Mouse (Mus musculus): ENCODE measurements at regions not wholly inside any gene's neighbourhood (a gene's known extent, or its start where the extent isn't known, plus 50 kb on each side); places are given as distances from the start of the nearest gene placed in this dataset.

- peak; percentile 55 for DNase-seq (ENCODE audit: low read depth, low spot score)
These were observed 71.8 kb upstream of the Foxo1 start for GRCm38 (mm10) chr3:52196047-52196935.

GRCm38 (mm10) chr3:52196936-52197246 is 71.2 kb upstream of the Foxo1 start:
- no peak for DNase-seq (ENCODE audit: low read depth, low spot score)

DNA sequence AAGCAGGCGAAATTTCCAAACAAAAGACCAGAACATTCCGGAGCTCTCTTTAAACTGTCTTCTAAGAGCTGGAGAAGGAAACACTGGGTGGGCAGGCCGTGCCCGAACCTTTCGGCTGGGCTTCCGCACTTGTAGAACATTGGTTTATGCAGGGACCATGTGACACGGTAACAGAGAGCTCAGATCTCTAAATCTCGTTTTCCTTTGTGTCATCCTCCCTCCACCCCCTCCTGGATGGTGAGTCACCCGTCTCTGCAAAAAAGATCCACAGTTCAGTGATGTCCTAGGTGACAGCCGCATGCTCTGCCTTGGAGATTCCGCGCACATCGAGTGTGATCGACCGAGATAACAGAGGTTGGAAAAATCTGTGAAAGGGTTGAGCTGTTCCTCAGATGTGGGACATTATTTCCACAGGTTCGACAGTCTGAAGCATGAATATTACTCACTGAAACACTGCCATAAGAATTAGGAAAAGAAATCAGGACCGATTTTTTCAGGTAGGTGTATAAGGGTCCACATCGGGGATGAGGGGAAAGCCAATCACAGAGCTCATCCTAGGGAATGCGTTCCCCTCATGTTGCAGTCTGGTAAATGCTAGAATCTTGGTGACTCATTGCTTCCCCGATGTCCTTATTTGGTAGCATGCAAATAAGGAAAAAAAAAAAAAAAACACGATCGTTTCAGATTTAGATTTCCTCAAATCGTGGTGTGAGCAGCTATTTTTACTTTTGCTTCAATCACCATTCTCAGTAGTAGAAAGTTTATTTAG is 70.0 kb upstream of the Foxo1 start:
- DNase-seq (ENCODE audit: low read depth, low spot score) = peak; percentile 58

DNA sequence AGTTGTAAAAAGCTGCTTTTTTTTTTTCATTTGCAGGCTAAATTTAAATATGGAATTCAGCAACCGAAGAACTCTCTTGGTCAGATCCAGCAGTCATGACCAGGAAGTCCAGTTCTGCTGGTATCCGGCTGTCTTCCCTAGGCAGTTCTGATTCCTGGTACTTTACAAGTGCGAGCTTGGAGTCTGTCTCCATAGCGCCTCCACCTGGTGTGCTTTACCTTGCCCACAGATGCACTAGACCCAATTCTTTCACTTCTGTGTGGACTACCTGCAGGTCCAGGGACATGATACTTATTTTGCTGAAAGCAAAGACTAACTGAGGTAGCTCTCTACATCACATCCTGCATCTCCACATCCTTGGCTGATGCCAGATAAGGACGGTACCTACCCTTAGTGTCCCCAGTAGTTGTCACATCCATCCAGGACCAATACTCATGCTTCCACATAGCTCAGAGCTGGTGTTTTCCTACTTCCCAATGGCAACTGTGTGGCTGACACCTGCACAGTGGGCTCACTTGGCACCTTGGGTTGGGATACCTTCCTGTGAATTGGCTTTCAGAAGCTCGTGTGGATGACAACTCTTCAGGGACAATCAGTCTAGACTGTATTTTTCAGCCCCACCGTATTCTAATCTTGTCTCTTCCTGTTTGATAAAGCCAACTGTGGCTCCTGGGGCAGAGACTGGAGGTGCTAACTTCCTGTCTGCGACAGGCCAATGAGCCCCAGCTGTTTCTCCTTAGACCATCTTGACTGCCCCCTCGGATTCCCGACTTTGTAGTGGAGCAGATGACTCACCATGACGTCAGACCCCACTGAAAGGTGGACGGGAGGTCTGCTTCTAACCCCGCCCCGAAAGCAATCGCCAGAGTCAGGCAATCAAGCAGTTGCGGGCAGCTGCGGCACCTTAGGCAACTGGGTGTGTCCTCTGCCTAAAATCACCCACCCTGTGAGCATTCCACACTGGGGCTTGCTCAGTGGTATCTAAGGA is 69.1 kb upstream of the Foxo1 start:
- peak; percentile 36 for DNase-seq (ENCODE audit: low read depth, low spot score)

DNA sequence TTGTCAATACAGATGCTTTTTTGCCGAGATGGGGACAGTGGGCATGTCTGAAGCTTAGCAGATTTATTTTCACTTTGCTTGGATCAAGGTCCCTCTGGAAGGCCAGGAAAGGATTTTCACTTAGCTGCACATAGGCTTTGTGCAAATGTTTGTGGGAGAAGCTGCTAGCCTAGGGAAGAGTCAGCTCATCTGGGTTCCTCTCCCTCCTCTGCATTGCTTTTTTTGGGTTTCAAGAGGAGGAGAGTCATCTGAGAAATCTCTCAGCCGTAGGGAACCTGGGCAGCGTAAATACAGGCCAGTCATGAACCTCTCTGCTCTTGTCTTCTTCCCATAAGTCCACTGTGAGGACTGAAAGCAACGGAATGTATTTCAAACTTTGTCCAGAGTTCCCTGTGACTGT is 68.0 kb upstream of the Foxo1 start:
- no peak for DNase-seq (ENCODE audit: low read depth, low spot score)

GRCm38 (mm10) chr3:52210556-52211302 is 57.4 kb upstream of the Foxo1 start:
- no peak for DNase-seq (ENCODE audit: low read depth, low spot score)

DNA sequence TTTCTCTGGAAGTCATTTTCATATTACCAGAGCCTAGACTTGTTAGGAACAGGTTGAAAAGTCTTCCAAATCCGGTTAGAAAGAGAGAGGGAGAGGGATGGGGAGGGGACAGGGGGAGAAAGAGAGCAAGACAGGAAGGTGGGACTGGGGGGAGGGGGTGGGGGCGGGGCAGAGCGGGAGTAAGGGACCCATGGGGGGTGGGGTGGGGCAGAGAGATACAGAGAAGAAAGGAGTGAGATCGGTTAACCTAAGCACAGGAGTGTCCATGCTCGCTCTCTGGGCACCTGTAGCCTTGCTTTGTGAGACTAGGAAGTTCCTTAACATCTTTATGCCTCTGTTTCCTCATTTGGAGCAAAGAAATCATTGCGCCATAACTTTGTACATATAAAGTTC is 56.8 kb upstream of the Foxo1 start:
- DNase-seq (ENCODE audit: low read depth, low spot score) = no peak

DNA sequence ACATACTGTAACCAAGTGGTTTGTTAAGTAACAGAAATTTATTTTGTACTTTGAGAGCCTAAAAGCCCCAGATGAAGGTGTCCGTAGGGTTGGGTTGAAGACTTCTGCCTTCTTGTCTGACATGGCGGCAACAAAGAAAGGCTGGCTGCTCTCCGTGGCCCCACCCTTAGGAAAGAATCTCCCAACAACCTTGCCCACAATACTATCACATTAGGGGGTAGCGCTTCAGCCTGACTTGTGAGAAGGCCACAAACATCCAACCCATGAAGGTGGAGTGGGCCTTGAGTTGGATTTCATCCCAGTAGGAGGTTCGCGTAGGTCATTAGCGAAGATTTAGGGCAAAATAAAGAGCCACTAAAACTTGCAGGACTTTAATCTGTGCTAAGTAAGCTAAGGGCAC is 54.0 kb upstream of the Foxo1 start:
- DNase-seq (ENCODE audit: low read depth, low spot score) = no peak

GRCm38 (mm10) chr3:52215083-52215482 is 53.1 kb upstream of the Foxo1 start:
- DNase-seq (ENCODE audit: low read depth, low spot score) = no peak
